Mouse (Mus musculus): ENCODE measurements around the gene Tsc1. TPM values are rescaled to one million over a fixed set of nuclear protein-coding genes. Genes with fewer than 3 reads are reported as not detected.

Gene Tsc1
- total RNA-seq, 2 experiments from 2014 or later: 53.8 to 57.2 TPM

- intact Hi-C loops (cut with DNase I): no loop called here
- no peak overlapping the region for H3K4me3 ChIP-seq
Observed at GRCm38 (mm10) chr2:28706787-28707186, 65.8 kb downstream of the Tsc1 start.

GRCm38 (mm10) chr2:28713036-28713435 is 72.0 kb downstream of the Tsc1 start:
- no peak for TF ChIP-seq CTCF (IDR thresholded peaks at IDR 0.05)
- H3K27ac ChIP-seq: no peak overlapping the region
- no peak overlapping the region for H3K4me3 ChIP-seq
- intact Hi-C loops (cut with DNase I): no loop called here
- DNase-seq (ENCODE audit: extremely low spot score in 1 of 2, low spot score in 2 of 2): no peak

More at GRCm38 (mm10) chr2:28706787-28707186, 65.8 kb downstream of the Tsc1 start:
- H3K27ac ChIP-seq: no peak overlapping the region
- DNase-seq (ENCODE audit: extremely low spot score in 1 of 2, low spot score in 2 of 2): no peak
- TF ChIP-seq CTCF (IDR thresholded peaks at IDR 0.05): no peak

DNA sequence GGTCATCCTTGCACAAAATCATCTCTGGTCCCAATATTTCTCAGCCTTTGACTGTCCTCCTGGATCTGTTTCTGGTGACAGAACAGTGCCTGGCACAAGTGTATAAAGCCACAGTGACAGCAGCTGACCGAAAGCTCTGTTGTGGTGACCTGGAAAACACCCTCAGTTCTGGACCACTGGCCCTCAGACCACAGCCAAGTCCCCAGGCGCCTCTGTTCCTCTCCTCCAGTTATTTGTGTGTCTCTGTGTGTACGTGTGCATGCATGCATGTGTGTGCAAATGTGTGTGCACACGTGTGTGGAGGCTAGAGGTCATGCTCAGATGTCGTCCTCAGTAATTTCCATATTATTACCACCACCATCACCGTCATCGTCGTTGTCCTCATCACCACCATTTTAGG is 81.4 kb downstream of the Tsc1 start:
- Histone ChIP-seq H3K4me3 (no peak overlapping the region), H3K27ac (no peak overlapping the region)
- no peak for TF ChIP-seq CTCF (IDR thresholded peaks at IDR 0.05)
- no peak for DNase-seq (ENCODE audit: extremely low spot score in 1 of 2, low spot score in 2 of 2)
- intact Hi-C loops (cut with DNase I): no loop called here

- intact Hi-C loops (cut with DNase I): no loop called here
Observed at GRCm38 (mm10) chr2:28723912-28724311, 82.9 kb downstream of the Tsc1 start.

DNA sequence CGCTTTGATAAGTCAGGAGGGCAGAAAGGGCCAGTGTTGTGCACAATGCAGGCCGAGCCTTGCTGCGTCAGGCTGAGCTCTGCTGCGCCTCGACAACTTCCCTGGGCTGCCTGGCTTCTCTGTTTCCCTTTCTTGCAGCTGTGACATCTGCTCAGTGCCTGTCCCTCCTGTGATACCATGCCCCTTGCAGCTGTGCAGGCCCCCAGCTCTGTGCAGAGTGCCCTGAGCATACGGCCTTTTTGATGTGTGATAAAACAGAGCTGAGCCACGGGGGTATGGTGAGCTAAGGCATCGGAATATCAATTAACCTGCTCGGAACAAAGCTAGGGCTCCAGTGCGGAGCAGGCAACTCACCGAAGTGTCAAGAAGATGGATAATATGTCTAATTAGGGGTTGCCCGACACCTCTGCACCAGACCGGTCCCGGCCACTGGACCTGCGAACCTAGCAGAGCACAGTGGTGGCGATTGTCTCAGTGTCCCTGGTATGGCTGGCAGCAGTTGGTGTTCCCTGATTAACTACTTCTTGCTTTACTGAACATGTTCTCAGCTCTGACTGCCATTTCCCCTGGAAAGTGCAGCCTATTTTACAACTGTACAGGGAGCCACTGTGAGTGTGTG is 86.9 kb downstream of the Tsc1 start:
- Histone ChIP-seq H3K27ac (no peak overlapping the region), H3K4me3 (no peak overlapping the region)
- intact Hi-C loops (cut with DNase I): no loop called here
- no peak for TF ChIP-seq CTCF (IDR thresholded peaks at IDR 0.05)
- DNase-seq (ENCODE audit: extremely low spot score in 1 of 2, low spot score in 2 of 2): no peak

More at GRCm38 (mm10) chr2:28723912-28724311, 82.9 kb downstream of the Tsc1 start:
- TF ChIP-seq CTCF (IDR thresholded peaks at IDR 0.05): no peak
- Histone ChIP-seq H3K27ac (no peak overlapping the region), H3K4me3 (no peak overlapping the region)
- no peak for DNase-seq (ENCODE audit: extremely low spot score in 1 of 2, low spot score in 2 of 2)

GRCm38 (mm10) chr2:28730676-28731075 is 89.6 kb downstream of the Tsc1 start:
- DNase-seq (ENCODE audit: extremely low spot score in 1 of 2, low spot score in 2 of 2): no peak
- Histone ChIP-seq H3K27ac (no peak overlapping the region), H3K4me3 (no peak overlapping the region)
- intact Hi-C loops (cut with DNase I): no loop called here
- TF ChIP-seq CTCF (IDR thresholded peaks at IDR 0.05): no peak

GRCm38 (mm10) chr2:28737112-28737511 is 96.1 kb downstream of the Tsc1 start:
- no peak for DNase-seq (ENCODE audit: extremely low spot score in 1 of 2, low spot score in 2 of 2)
- intact Hi-C loops (cut with DNase I): no loop called here
- H3K4me3 ChIP-seq: no peak overlapping the region
- TF ChIP-seq CTCF (IDR thresholded peaks at IDR 0.05): no peak
- H3K27ac ChIP-seq: no peak overlapping the region

DNA sequence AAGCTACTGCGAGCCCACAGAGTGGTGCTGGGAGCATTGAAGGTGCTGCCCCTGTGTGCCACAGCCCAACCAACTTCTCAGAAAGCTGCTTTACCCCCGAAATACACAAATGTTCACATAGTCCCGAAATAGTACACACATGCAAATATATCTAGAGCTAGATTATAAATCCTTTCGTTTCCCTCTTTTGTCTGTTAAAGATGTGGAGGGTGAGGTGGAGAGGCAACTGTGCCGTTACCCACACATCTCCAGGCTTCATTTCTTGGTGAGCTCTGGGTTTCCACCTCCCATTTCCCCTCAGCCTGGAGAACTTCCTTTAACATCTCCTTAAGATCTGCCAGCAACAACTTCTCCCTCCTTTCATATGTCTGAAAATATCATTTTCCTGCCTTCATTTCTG is 99.1 kb downstream of the Tsc1 start:
- TF ChIP-seq CTCF (IDR thresholded peaks at IDR 0.05): no peak
- intact Hi-C loops (cut with DNase I): no loop called here
- Histone ChIP-seq H3K4me3 (no peak overlapping the region), H3K27ac (no peak overlapping the region)
- no peak for DNase-seq (ENCODE audit: extremely low spot score in 1 of 2, low spot score in 2 of 2)

Small RNA genes within 50 kb of the gene (microRNA-seq; reads per million reads assigned to microRNA genes)
- gene Gm22824 (0 reads per million in 2 experiments), gene Mir3088 (0.97 to 1.2 reads per million in 2 experiments)

Other genes with a start within 250 kb of the Tsc1 start
- 10 to 100 TPM; 27.9 TPM for gene Ppp1r26, start 194.4 kb upstream of the Tsc1 start, total RNA-seq (2021)
- gene 1700007K13Rik, start 174.9 kb upstream of the Tsc1 start, total RNA-seq (2021): 1 to 10 TPM; 4.2 TPM
- 10 to 100 TPM; 36.1 to 36.8 TPM for gene Mrps2, start 173.2 kb upstream of the Tsc1 start, total RNA-seq (2021)
- gene Gbgt1, start 144.3 kb upstream of the Tsc1 start, total RNA-seq (2021): 1 to 10 TPM; 1.8 to 2.9 TPM
- gene Gm10134, start 135.1 kb upstream of the Tsc1 start, total RNA-seq (2021): 1 to 10 TPM in 1 of 2 experiments, not detected in 1; 1.9 TPM
- 10 to 100 TPM; 81.1 to 92.6 TPM for gene Ralgds, start 128.1 kb upstream of the Tsc1 start, total RNA-seq (2021)
- gene Cel, start 77.8 kb upstream of the Tsc1 start, total RNA-seq (2021): not detected
- gene Gtf3c5, start 57.5 kb upstream of the Tsc1 start, total RNA-seq (2021): 10 to 100 TPM; 18.3 TPM
- not detected for gene Gfi1b, start 19.2 kb upstream of the Tsc1 start, total RNA-seq (2021)
- not detected for gene Spaca9, start 58.5 kb downstream of the Tsc1 start, total RNA-seq (2021)
- gene Ak8, start 58.9 kb downstream of the Tsc1 start, total RNA-seq (2021): 1 to 10 TPM; 1.1 to 1.7 TPM
- 10 to 100 TPM; 35.0 to 35.7 TPM for gene Gtf3c4, start 199.1 kb downstream of the Tsc1 start, total RNA-seq (2021)
- gene Ddx31, start 199.2 kb downstream of the Tsc1 start, total RNA-seq (2021): 1 to 10 TPM; 7.5 to 9.2 TPM